In genomic region chr7:28185884-28186283, GRCm38 (mm10) we compare ENCODE assay signal across 31 mouse cellular contexts. TPM values are rescaled to one million over a fixed set of nuclear protein-coding genes. Genes with fewer than 3 reads are reported as not detected.
DNase-seq lines count a peak whose midpoint lies in the region; ATAC-seq lines count a peak whose summit lies in the region.
"Had no signal": no experiment of that assay in that cellular context is flagged by ENCODE, and none has a peak within 500 bp of the region (broad histone marks: within the 10 kb centered on the region; RNA-seq: fewer than 3 reads in every experiment).

No protein-coding gene starts in this region.

- H3K36me3 ChIP-seq in kidney, embryonic 16.5 days (ENCODE audit: insufficient read depth, low read length), result peaks cover 93% of the 10 kb centered on the region
- peaks cover 78% of the 10 kb centered on the region for H3K36me3 ChIP-seq in neural tube, embryonic 14.5 days (ENCODE audit: control insufficient read depth, insufficient read depth, low read length)
- H3K36me3 ChIP-seq in midbrain, embryonic 14.5 days (ENCODE audit: control insufficient read depth, insufficient read depth, low read length), result peaks cover 98% of the 10 kb centered on the region

- WGBS in kidney, embryonic 16.5 days, result 92% methylated on average over 14 of the region's 14 CpGs
- 94% methylated on average over 14 of the region's 14 CpGs for WGBS in neural tube, embryonic 14.5 days
- 94% methylated on average over 14 of the region's 14 CpGs for whole genome bisulfite sequencing in midbrain, embryonic 14.5 days

- H3K4me1 ChIP-seq in kidney, embryonic 16.5 days (ENCODE audit: insufficient read depth, low read length), result peaks cover 4% of the 10 kb centered on the region
- H3K4me1 ChIP-seq in neural tube, embryonic 14.5 days (ENCODE audit: control insufficient read depth, insufficient read depth, low read length), result peaks cover 5% of the 10 kb centered on the region
- peaks cover 6% of the 10 kb centered on the region; the same call in 1 of the 2 replicates for H3K4me1 ChIP-seq in midbrain, embryonic 14.5 days (ENCODE audit: control insufficient read depth, insufficient read depth, low read length)

- no peak overlapping the region for H3K9ac ChIP-seq in kidney, embryonic 16.5 days (replicated peaks; ENCODE audit: low read length)
- no peak overlapping the region for H3K9ac ChIP-seq in neural tube, embryonic 14.5 days (replicated peaks; ENCODE audit: low read depth, low read length)
- no peak overlapping the region for H3K9ac ChIP-seq in midbrain, embryonic 14.5 days (replicated peaks; ENCODE audit: low read length)
- H3K9ac ChIP-seq: embryonic facial prominence, embryonic 15.5 days; forebrain, embryonic 12.5 days; heart, embryonic 15.5 days; limb, embryonic 13.5 days; lung, embryonic 15.5 days had no signal

- peak; percentile 90 for DNase-seq in heart, adult 11 months
- DNase-seq in heart, adult 18-20 months, result no peak
- no peak for DNase-seq in kidney, adult 18-20 months
- no peak for DNase-seq in neural tube, embryonic 10.5 days (ENCODE audit: extremely low spot score, low spot score)
- no peak for DNase-seq in midbrain, embryonic 14.5 days
- DNase-seq in embryo, embryonic 9.5 days (ENCODE audit: extremely low spot score), result no peak
- DNase-seq: adrenal gland, adult 8-10 months; cerebellum, adult 2 months; cerebellum, postnatal 14 days; gastrocnemius, postnatal 36 days; kidney, adult 8-10 months; kidney, postnatal 10 days; lung, postnatal 36 days; right cerebral cortex, adult 18-20 months; spleen, adult 18-20 months; thymus, adult 2 months had no signal

- no peak overlapping the region for H3K4me3 ChIP-seq in kidney, embryonic 16.5 days (ENCODE audit: low read length)
- H3K4me3 ChIP-seq in neural tube, embryonic 14.5 days (ENCODE audit: low read depth, low read length), result no peak overlapping the region
- H3K4me3 ChIP-seq in midbrain, embryonic 14.5 days (replicated peaks; ENCODE audit: low read depth, low read length), result no peak overlapping the region
- H3K4me3 ChIP-seq: embryonic facial prominence, embryonic 10.5 days; embryonic facial prominence, embryonic 15.5 days; forebrain, embryonic 12.5 days; heart, embryonic 15.5 days; hindbrain, embryonic 12.5 days; limb, embryonic 13.5 days; lung, embryonic 15.5 days; megakaryocyte, embryonic 14.5 days had no signal

- H3K4me2 ChIP-seq in kidney, embryonic 16.5 days (replicated peaks; ENCODE audit: low read depth, low read length), result no peak overlapping the region
- H3K4me2 ChIP-seq in neural tube, embryonic 14.5 days (ENCODE audit: low read depth, low read length), result no peak overlapping the region
- no peak overlapping the region for H3K4me2 ChIP-seq in midbrain, embryonic 14.5 days (ENCODE audit: low read length)
- H3K4me2 ChIP-seq: embryonic facial prominence, embryonic 15.5 days; forebrain, embryonic 12.5 days; heart, embryonic 15.5 days; hindbrain, embryonic 12.5 days; limb, embryonic 13.5 days; liver, embryonic 11.5 days; lung, embryonic 15.5 days had no signal

- no peak overlapping the region for H3K27ac ChIP-seq in kidney, embryonic 16.5 days (ENCODE audit: low read length)
- H3K27ac ChIP-seq in neural tube, embryonic 14.5 days (ENCODE audit: low read depth, low read length), result no peak overlapping the region
- H3K27ac ChIP-seq in midbrain, embryonic 14.5 days (replicated peaks; ENCODE audit: low read depth, low read length), result no peak overlapping the region
- H3K27ac ChIP-seq: embryonic facial prominence, embryonic 10.5 days; embryonic facial prominence, embryonic 15.5 days; forebrain, embryonic 12.5 days; heart, embryonic 15.5 days; hindbrain, embryonic 12.5 days; limb, embryonic 13.5 days; lung, embryonic 15.5 days had no signal

- no peaks in the 10 kb centered on the region for H3K27me3 ChIP-seq in kidney, embryonic 16.5 days (ENCODE audit: insufficient read depth, low read length)
- no peaks in the 10 kb centered on the region for H3K27me3 ChIP-seq in neural tube, embryonic 14.5 days (ENCODE audit: control insufficient read depth, insufficient read depth, low read length)
- H3K27me3 ChIP-seq in midbrain, embryonic 14.5 days (ENCODE audit: control insufficient read depth, insufficient read depth, low read length), result no peaks in the 10 kb centered on the region
- H3K27me3 ChIP-seq: embryonic facial prominence, embryonic 15.5 days; forebrain, embryonic 12.5 days; heart, embryonic 15.5 days; hindbrain, embryonic 12.5 days; limb, embryonic 13.5 days; lung, embryonic 15.5 days; megakaryocyte, embryonic 14.5 days had no signal

- H3K9me3 ChIP-seq in kidney, embryonic 16.5 days (ENCODE audit: low read length), result no peaks in the 10 kb centered on the region
- H3K9me3 ChIP-seq in neural tube, embryonic 14.5 days (ENCODE audit: control insufficient read depth, low read length), result no peaks in the 10 kb centered on the region
- no peaks in the 10 kb centered on the region for H3K9me3 ChIP-seq in midbrain, embryonic 14.5 days (ENCODE audit: control insufficient read depth, low read length)
- H3K9me3 ChIP-seq: embryonic facial prominence, embryonic 10.5 days; embryonic facial prominence, embryonic 15.5 days; forebrain, embryonic 12.5 days; heart, embryonic 15.5 days; hindbrain, embryonic 12.5 days; limb, embryonic 13.5 days; lung, embryonic 15.5 days; megakaryocyte, embryonic 14.5 days had no signal

- peak; percentile 57; the same call in 1 of the 2 replicates for ATAC-seq in kidney, embryonic 16.5 days (ENCODE audit: low FRiP score, low TSS enrichment)
- 0 out of 2 replicates have a peak, but pooled peaks have one; percentile 16 for ATAC-seq in neural tube, embryonic 14.5 days (ENCODE audit: low read depth)
- ATAC-seq in midbrain, embryonic 14.5 days (ENCODE audit: low FRiP score, low TSS enrichment), result peak; percentile 18; the same call in 1 of the 2 replicates
- ATAC-seq: inflammation-experienced regulatory T-cells, adult 6 months had no signal

RNA-seq across cellular contexts. Expression of gene Dyrk1b, which starts 6.6 kb away (rescaled TPM):
- 10 to 100 TPM; 26.0 to 32.6 TPM for total RNA-seq in heart, adult 18-20 months (2021)
- polyA plus RNA-seq in kidney, embryonic 16.5 days (2015; fragmentation: Nextera tagmentation; extraction: Ambion mirVana), result 15.2 and 16.2 TPM in 2 replicates
- polyA plus RNA-seq in neural tube, embryonic 14.5 days (2014; fragmentation: Nextera tagmentation; extraction: Ambion mirVana), result 13.6 and 13.9 TPM in 2 replicates
- polyA plus RNA-seq in midbrain, embryonic 14.5 days (2014; fragmentation: Nextera tagmentation; extraction: Ambion mirVana), result 13.7 and 17.3 TPM in 2 replicates

RNA-seq across cellular contexts. Expression of gene Fbl, which starts 16.4 kb away (rescaled TPM):
- 10 to 100 TPM; 28.9 to 32.8 TPM for total RNA-seq in heart, adult 18-20 months (2021)
- polyA plus RNA-seq in kidney, embryonic 16.5 days (2015; fragmentation: Nextera tagmentation; extraction: Ambion mirVana), result 108 and 115 TPM in 2 replicates
- polyA plus RNA-seq in neural tube, embryonic 14.5 days (2014; fragmentation: Nextera tagmentation; extraction: Ambion mirVana), result 22.2 and 25.3 TPM in 2 replicates
- polyA plus RNA-seq in midbrain, embryonic 14.5 days (2014; fragmentation: Nextera tagmentation; extraction: Ambion mirVana), result 26.2 and 36.4 TPM in 2 replicates

RNA-seq across cellular contexts. Expression of gene 9530053A07Rik, which starts 56.6 kb away (rescaled TPM):
- not detected for total RNA-seq in heart, adult 18-20 months (2021)
- not detected in 2 replicates for polyA plus RNA-seq in kidney, embryonic 16.5 days (2015; fragmentation: Nextera tagmentation; extraction: Ambion mirVana)
- 0.08 and 0.15 TPM in 2 replicates for polyA plus RNA-seq in neural tube, embryonic 14.5 days (2014; fragmentation: Nextera tagmentation; extraction: Ambion mirVana)
- polyA plus RNA-seq in midbrain, embryonic 14.5 days (2014; fragmentation: Nextera tagmentation; extraction: Ambion mirVana), result 0.04 TPM in 2 replicates
- total RNA-seq: adrenal gland, adult 8-10 months; gastrocnemius, postnatal 36 days; heart, adult 8-10 months; heart, postnatal 25 days had no signal
- polyA plus RNA-seq: inflammation-experienced regulatory T-cells, adult 6 months; liver, embryonic 11.5 days; liver, embryonic 16.5 days had no signal
